Mouse (Mus musculus): ENCODE results near the gene Lrrc8c.

Gene Lrrc8c

GRCm38 (mm10) chr5:105519096-105519975 lies at the start of gene Lrrc8c:
TSS of gene Lrrc8c (plus strand) at chr5:105519388.
- peak; percentile 74 to 92 for DNase-seq (ENCODE audit: low read depth in 1 of 2, low spot score in 2 of 2)

GRCm38 (mm10) chr5:105472983-105473705 lies 46.0 kb upstream of the Lrrc8c start:
- DNase-seq (ENCODE audit: low read depth in 1 of 2, low spot score in 2 of 2) = no peak

DNA sequence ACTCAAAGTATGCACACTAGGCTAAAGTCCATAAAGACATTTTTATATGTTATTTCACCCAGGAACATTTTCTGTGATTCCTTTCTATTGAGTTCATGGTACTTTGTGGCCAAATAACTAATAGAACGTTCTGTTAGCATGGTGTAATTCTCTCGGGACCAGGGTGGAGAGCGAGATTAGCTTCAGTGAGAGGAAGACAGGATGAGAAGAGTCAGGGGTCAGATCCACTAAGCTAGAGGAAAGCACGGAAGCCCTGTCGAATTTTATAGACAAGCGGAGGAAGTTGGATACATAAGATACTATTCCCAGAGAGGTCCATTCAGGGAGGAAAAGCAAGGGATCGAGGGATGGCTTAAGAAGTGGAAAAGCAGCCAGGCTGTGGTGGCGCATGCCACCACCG lies 41.7 kb upstream of the Lrrc8c start:
- DNase-seq (ENCODE audit: low read depth in 1 of 2, low spot score in 2 of 2) = no peak

- DNase-seq (ENCODE audit: low read depth in 1 of 2, low spot score in 2 of 2) = no peak
These were observed 39.5 kb upstream of the Lrrc8c start for GRCm38 (mm10) chr5:105479673-105480072.

GRCm38 (mm10) chr5:105480561-105480960 lies 38.6 kb upstream of the Lrrc8c start:
- DNase-seq (ENCODE audit: low read depth in 1 of 2, low spot score in 2 of 2) = no peak

DNA sequence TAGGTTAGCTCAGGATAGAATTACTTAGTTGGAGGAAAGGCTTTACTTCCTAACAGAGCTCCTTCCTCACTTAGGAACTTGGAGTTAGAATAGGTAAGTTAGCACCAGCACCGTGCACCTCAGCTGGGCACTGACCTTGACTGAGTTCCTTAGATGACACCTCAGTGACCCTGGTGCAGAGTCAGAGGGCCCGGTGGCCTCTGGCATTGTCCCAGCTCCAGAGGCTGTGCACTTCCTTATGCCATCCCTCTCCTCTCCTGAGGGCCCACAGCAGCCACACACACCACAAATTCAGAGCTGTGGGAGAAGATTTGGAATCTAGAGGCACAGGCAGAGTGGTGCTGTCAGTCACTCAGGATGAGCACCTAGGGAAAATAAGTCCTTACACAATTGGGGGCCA lies 35.6 kb upstream of the Lrrc8c start:
- no peak for DNase-seq (ENCODE audit: low read depth in 1 of 2, low spot score in 2 of 2)

DNA sequence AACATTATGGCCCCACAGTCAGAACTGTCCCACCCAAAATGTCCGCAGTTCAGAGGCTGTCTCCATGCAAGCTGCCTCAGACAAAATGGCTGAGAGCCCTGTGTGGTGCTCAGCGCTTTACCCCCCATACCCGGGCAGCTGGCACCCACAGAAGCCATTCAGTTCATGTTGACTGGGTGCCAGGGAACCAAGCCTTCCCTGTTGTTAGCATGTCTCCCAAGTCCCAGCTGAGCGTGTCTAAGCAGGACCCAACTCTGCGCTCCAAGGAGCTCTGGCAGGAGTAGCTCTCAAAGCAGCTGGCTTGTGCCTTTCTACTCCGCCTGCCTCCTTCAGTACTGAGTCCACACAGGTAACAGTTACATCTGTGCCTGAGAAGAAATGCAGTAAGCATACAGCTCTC lies 34.9 kb upstream of the Lrrc8c start:
- no peak for DNase-seq (ENCODE audit: low read depth in 1 of 2, low spot score in 2 of 2)

GRCm38 (mm10) chr5:105484891-105485290 lies 34.3 kb upstream of the Lrrc8c start:
- DNase-seq (ENCODE audit: low read depth in 1 of 2, low spot score in 2 of 2) = no peak

DNA sequence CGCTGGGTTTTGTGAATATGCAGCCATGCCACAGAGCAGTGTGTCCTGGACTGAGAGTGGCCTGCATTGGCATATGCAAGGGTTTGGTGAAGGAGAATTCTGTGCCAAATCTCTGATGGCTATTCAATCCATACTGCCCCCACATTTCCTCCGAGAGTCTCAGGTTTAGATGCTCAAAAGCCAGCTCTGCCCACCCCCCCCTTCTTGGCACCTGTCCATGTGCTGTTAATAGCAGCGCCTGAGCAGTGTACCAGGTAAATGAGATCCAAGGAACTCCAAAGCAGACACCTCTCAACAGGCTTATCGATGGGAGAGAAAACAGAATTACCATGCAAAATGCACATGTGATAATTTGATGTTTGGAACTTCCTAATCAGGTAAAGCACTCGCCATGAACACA lies 29.0 kb upstream of the Lrrc8c start:
- DNase-seq (ENCODE audit: low read depth in 1 of 2, low spot score in 2 of 2) = no peak

DNA sequence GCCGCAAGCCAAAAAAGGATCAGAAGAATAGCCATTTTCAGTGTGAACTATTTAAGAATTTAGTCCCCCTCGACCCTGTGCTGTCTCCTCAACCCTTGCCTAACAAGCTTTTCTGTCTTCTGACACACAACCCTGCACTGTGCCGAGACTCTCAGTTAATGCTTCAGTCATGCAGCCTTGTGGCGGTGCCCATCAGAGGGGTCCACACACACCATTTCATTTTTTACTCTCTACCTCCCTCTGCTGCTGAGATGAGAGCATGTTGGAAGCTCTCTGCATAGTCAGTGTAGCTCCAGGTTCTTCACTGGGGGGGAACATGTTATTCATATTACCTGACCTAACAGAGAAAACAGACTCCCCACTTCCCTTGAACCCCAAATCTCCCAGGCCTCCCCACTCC lies 27.8 kb upstream of the Lrrc8c start:
- DNase-seq (ENCODE audit: low read depth in 1 of 2, low spot score in 2 of 2) = no peak

DNA sequence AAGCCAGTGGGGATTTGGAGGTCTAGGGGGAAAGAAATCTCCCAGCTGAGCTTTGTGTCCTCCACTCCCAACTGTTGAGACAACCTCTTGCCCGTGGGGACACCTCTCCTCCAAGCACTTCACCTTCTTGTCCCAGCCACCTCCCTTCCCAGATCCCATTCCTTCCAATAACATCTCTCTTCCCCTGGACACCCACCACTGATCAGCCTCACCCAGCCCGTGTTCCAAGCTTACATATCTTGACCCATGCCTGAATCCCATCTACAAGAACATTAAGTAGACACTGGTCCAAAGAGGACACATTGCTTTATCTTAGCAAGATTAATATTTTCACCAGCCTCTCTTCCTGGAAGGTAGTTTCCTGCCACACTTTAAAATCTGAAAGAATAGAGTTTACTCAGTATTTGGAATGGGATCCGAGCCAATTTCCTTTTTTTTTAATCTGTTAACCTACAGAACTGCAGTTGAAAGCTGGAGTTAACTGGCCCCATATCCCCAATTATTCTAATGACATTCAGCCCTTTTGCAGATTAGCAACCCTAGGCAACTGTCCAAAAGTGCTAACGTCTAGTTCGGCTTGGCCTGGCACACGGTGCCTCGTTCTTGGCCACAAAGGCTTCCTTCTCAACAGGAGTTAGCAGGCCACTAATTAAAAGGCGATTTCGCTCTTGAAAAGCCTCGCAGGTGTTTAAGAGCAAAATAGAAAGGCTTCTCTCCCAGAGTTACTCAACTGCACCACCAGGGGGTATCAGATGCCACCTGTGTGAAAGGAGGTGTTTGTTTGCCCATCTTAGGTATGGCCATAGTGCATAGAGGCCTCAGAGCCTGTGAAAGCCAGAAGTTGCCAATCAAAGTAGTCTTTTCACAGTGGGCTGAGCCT lies 26.6 kb upstream of the Lrrc8c start:
- DNase-seq (ENCODE audit: low read depth in 1 of 2, low spot score in 2 of 2) = no peak

DNA sequence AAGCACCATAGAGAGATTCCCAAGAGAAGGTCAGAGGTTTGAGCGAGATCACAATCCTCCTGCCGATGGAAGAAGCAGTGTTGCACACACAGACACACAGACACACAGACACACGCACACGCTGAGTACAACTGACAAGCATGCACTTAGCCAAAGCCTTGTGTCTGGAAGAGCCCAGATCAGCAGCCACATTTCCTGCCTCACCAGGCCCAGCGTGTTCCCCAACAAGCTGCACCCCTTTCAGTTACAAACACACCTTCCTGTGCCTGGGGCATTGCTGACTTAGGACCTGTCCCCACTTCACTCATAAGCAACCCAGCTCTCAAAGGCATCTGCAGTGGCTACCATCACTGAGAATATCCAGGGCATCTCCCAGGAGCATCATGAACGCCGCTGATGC lies 25.8 kb upstream of the Lrrc8c start:
- no peak for DNase-seq (ENCODE audit: low read depth in 1 of 2, low spot score in 2 of 2)

DNA sequence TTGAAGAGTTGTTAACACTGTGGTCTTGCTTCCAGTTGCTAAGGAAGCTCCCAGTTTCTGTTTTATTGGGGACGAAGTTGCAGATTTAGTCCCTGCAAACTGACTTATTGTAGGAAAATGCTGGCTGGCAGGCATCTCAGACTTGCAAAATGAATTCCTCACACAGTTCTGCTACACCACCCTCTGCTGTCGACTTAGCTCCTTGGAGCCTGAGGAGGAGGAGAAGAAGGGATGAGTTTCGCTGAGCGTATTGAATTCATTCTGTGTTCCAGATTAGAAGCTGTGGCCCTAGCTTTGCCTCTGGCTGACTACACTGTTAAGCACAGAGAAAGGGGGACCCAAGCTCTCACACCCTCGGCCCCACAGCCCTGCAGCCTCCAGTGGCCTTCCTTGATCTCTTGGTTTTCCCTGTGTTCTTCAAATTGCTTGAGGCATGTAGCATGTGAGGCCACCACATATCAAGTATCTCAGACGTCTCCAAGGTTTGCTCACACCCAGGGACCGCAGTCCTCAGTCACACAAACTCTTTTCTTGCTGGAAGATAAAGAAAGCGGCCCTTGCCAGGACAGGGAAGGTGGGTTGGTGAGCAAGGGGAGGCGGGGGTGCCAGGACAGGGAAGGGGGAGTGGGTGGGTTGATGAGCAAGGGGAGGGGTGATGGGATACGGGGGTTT lies 24.8 kb upstream of the Lrrc8c start:
- DNase-seq (ENCODE audit: low read depth in 1 of 2, low spot score in 2 of 2) = no peak

- DNase-seq (ENCODE audit: low read depth in 1 of 2, low spot score in 2 of 2) = peak; percentile 71 to 76
These were observed 24.0 kb upstream of the Lrrc8c start for GRCm38 (mm10) chr5:105494918-105495901.

GRCm38 (mm10) chr5:105496133-105496532 lies 23.1 kb upstream of the Lrrc8c start:
- DNase-seq (ENCODE audit: low read depth in 1 of 2, low spot score in 2 of 2) = peak in 1 of 2 experiments; percentile 58

- DNase-seq (ENCODE audit: low read depth in 1 of 2, low spot score in 2 of 2) = no peak
These were observed 22.6 kb upstream of the Lrrc8c start for GRCm38 (mm10) chr5:105496586-105496985.

DNA sequence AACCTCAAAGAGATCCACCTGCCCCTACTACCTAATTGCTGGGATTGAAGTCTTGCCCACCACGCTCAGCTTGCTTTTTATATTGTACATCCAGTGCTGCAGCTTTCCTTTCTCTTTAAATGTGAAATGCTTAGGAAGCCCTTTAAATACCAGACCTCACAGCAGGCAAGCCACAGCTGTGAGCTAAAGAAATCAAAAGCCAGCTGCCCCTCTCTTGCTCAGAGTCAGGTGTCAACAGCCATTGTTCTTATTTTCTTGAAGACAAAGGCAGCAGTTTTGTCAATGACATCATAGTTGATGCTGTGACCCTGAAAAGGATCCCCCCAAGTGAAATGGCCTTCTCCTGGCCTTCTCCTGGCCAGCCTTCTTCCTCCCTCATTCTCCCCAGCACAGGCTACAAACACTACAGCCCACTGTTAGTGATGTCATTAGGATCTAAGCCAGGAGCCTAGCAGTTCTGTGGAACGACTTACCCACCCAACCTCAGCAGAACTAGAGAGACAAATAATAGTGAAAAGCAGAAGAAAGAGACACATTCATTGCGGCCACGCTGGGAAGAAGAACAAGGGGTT lies 20.7 kb upstream of the Lrrc8c start:
- DNase-seq (ENCODE audit: low read depth in 1 of 2, low spot score in 2 of 2) = no peak

- no peak for DNase-seq (ENCODE audit: low read depth in 1 of 2, low spot score in 2 of 2)
These were observed 19.8 kb upstream of the Lrrc8c start for GRCm38 (mm10) chr5:105499396-105499795.
